ENCODE assay signal across 8 mouse cellular contexts in genomic region chr7:28740949-28741348, GRCm38 (mm10). TPM values are rescaled to one million over a fixed set of nuclear protein-coding genes. Genes with fewer than 3 reads are reported as not detected.
DNase-seq lines count a peak whose midpoint lies in the region; ATAC-seq and TF ChIP-seq lines count a peak whose summit lies in the region.
"Had no signal": no experiment of that assay in that cellular context is flagged by ENCODE, and none has a peak within 500 bp of the region (broad histone marks: within the 10 kb centered on the region; RNA-seq: fewer than 3 reads in every experiment).

No protein-coding gene starts in this region.

- TF ChIP-seq CTCF in olfactory bulb, adult 2 months (IDR thresholded peaks at IDR 0.05; ENCODE audit: insufficient read depth, low read depth, low read length): no peak

- 27% methylated on average over 9 of the region's 9 CpGs for whole genome bisulfite sequencing in lung, embryonic 15.5 days
- WGBS in embryonic facial prominence, embryonic 12.5 days: 36% methylated on average over 9 of the region's 9 CpGs
- WGBS in intestine, embryonic 16.5 days: 30% methylated on average over 9 of the region's 9 CpGs
- 24% methylated on average over 9 of the region's 9 CpGs for WGBS in olfactory bulb, adult 2 months

- H3K9ac ChIP-seq in lung, embryonic 15.5 days: peak overlapping the region; percentile 82
- peak overlapping the region; percentile 81 for H3K9ac ChIP-seq in embryonic facial prominence, embryonic 12.5 days
- H3K9ac ChIP-seq in intestine, embryonic 16.5 days (ENCODE audit: low read depth, low read length): peak overlapping the region; percentile 80

- ATAC-seq in lung, embryonic 15.5 days (ENCODE audit: borderline replicate concordance, extremely low read depth, low FRiP score, low TSS enrichment): no peak
- ATAC-seq in embryonic facial prominence, embryonic 12.5 days (ENCODE audit: insufficient number of reproducible peaks, insufficient read depth, low FRiP score, low TSS enrichment): no peak
- no peak for ATAC-seq in intestine, embryonic 16.5 days

- DNase-seq in lung, postnatal 4 days: no peak
- DNase-seq in left cerebral cortex, postnatal 25 days (ENCODE audit: low spot score in 2 of 2): no peak
- no peak for DNase-seq in right cerebral cortex, postnatal 4 days

- H3K4me2 ChIP-seq in lung, embryonic 15.5 days: peak overlapping the region; percentile 77
- H3K4me2 ChIP-seq in embryonic facial prominence, embryonic 12.5 days (replicated peaks): peak overlapping the region; percentile 92
- peak overlapping the region; percentile 61 for H3K4me2 ChIP-seq in intestine, embryonic 16.5 days (ENCODE audit: low read depth, low read length)

- H3K36me3 ChIP-seq in lung, embryonic 15.5 days: peaks cover 33% of the 10 kb centered on the region
- H3K36me3 ChIP-seq in embryonic facial prominence, embryonic 12.5 days: peaks cover 49% of the 10 kb centered on the region
- peaks cover 4% of the 10 kb centered on the region; the same call in 1 of the 2 replicates for H3K36me3 ChIP-seq in intestine, embryonic 16.5 days (ENCODE audit: control insufficient read depth, insufficient read depth, low read length)

- no peak for TF ChIP-seq POLR2A in olfactory bulb, adult 2 months (IDR thresholded peaks at IDR 0.05; ENCODE audit: insufficient read depth, low read depth, low read length)

- H3K27ac ChIP-seq in lung, embryonic 15.5 days: peak overlapping the region; percentile 37; the same call in 1 of the 2 replicates
- peak overlapping the region; percentile 57; the same call in 1 of the 2 replicates for H3K27ac ChIP-seq in embryonic facial prominence, embryonic 12.5 days
- H3K27ac ChIP-seq in intestine, embryonic 16.5 days (ENCODE audit: low read length): peak overlapping the region; percentile 18; the same call in 1 of the 2 replicates
- H3K27ac ChIP-seq in olfactory bulb, adult 2 months (ENCODE audit: insufficient read depth, low read depth, low read length): peak overlapping the region; percentile 57

- intact Hi-C loops in left cerebral cortex, postnatal 25 days (cut with DNase I): no loop called here

- H3K27me3 ChIP-seq in lung, embryonic 15.5 days: no peaks in the 10 kb centered on the region
- H3K27me3 ChIP-seq in embryonic facial prominence, embryonic 12.5 days: no peaks in the 10 kb centered on the region
- no peaks in the 10 kb centered on the region for H3K27me3 ChIP-seq in intestine, embryonic 16.5 days (replicated peaks; ENCODE audit: control insufficient read depth, insufficient read depth, low read length)

- peaks cover 17% of the 10 kb centered on the region for H3K4me1 ChIP-seq in lung, embryonic 15.5 days
- peaks cover 8% of the 10 kb centered on the region for H3K4me1 ChIP-seq in embryonic facial prominence, embryonic 12.5 days
- peaks cover 2% of the 10 kb centered on the region; the same call in 1 of the 2 replicates for H3K4me1 ChIP-seq in intestine, embryonic 16.5 days (ENCODE audit: control insufficient read depth, insufficient read depth, low read length)
- H3K4me1 ChIP-seq in olfactory bulb, adult 2 months (ENCODE audit: control insufficient read depth, insufficient read depth, low read length): peaks cover 9% of the 10 kb centered on the region; the same call in 1 of the 2 replicates

- peak overlapping the region; percentile 79 for H3K4me3 ChIP-seq in lung, embryonic 15.5 days
- peak overlapping the region; percentile 62 for H3K4me3 ChIP-seq in embryonic facial prominence, embryonic 12.5 days
- peak overlapping the region; percentile 53 for H3K4me3 ChIP-seq in intestine, embryonic 16.5 days (ENCODE audit: low read length)
- peak overlapping the region; percentile 65 for H3K4me3 ChIP-seq in olfactory bulb, adult 2 months (ENCODE audit: insufficient read depth, low read depth, low read length)

- no peaks in the 10 kb centered on the region for H3K9me3 ChIP-seq in lung, embryonic 15.5 days
- H3K9me3 ChIP-seq in embryonic facial prominence, embryonic 12.5 days: no peaks in the 10 kb centered on the region
- H3K9me3 ChIP-seq in intestine, embryonic 16.5 days (ENCODE audit: control insufficient read depth, low read length): no peaks in the 10 kb centered on the region

RNA-seq across cellular contexts. Expression of gene Mrps12, which starts 0.7 kb away (rescaled TPM):
- 116 and 124 TPM in 2 replicates for polyA plus RNA-seq in lung, embryonic 15.5 days (2015; fragmentation: Nextera tagmentation; extraction: Ambion mirVana)
- polyA plus RNA-seq in embryonic facial prominence, embryonic 12.5 days (2016; fragmentation: Nextera tagmentation; extraction: Ambion mirVana): 135 and 138 TPM in 2 replicates
- polyA plus RNA-seq in intestine, embryonic 16.5 days (2015; fragmentation: Nextera tagmentation; extraction: Ambion mirVana): 134 and 146 TPM in 2 replicates
- not detected in 2 replicates for polyA plus RNA-seq in olfactory bulb, adult 2 months (2012; ENCODE audit: insufficient read depth, insufficient read length, low replicate concordance, missing spikeins)
- total RNA-seq in left cerebral cortex, postnatal 25 days (2021): 10 to 100 TPM; 60.3 to 67.4 TPM

RNA-seq across cellular contexts. Expression of gene Sars2, which starts 0.8 kb away (rescaled TPM):
- polyA plus RNA-seq in lung, embryonic 15.5 days (2015; fragmentation: Nextera tagmentation; extraction: Ambion mirVana): 27.2 and 27.7 TPM in 2 replicates
- polyA plus RNA-seq in embryonic facial prominence, embryonic 12.5 days (2016; fragmentation: Nextera tagmentation; extraction: Ambion mirVana): 29.8 and 32.0 TPM in 2 replicates
- polyA plus RNA-seq in intestine, embryonic 16.5 days (2015; fragmentation: Nextera tagmentation; extraction: Ambion mirVana): 25.2 and 28.0 TPM in 2 replicates
- polyA plus RNA-seq in olfactory bulb, adult 2 months (2012; ENCODE audit: insufficient read depth, insufficient read length, low replicate concordance, missing spikeins): not detected in 2 replicates
- 10 to 100 TPM; 13.1 to 14.4 TPM for total RNA-seq in left cerebral cortex, postnatal 25 days (2021)

RNA-seq across cellular contexts. Expression of gene Ccer2, which starts 15.0 kb away (rescaled TPM):
- not detected in 2 replicates for polyA plus RNA-seq in lung, embryonic 15.5 days (2015; fragmentation: Nextera tagmentation; extraction: Ambion mirVana)
- 5.0 and 6.5 TPM in 2 replicates for polyA plus RNA-seq in embryonic facial prominence, embryonic 12.5 days (2016; fragmentation: Nextera tagmentation; extraction: Ambion mirVana)
- polyA plus RNA-seq in intestine, embryonic 16.5 days (2015; fragmentation: Nextera tagmentation; extraction: Ambion mirVana): not detected in 2 replicates
- not detected in 2 replicates for polyA plus RNA-seq in olfactory bulb, adult 2 months (2012; ENCODE audit: insufficient read depth, insufficient read length, low replicate concordance, missing spikeins)
- total RNA-seq in left cerebral cortex, postnatal 25 days (2021): 1 to 10 TPM in 1 of 2 experiments, under 1 TPM in 1; 0.92 to 1.2 TPM
- total RNA-seq: gastrocnemius, adult 8-10 months had no signal

RNA-seq across cellular contexts. Expression of gene Fbxo17, which starts 24.3 kb away (rescaled TPM):
- 15.6 and 16.3 TPM in 2 replicates for polyA plus RNA-seq in lung, embryonic 15.5 days (2015; fragmentation: Nextera tagmentation; extraction: Ambion mirVana)
- polyA plus RNA-seq in embryonic facial prominence, embryonic 12.5 days (2016; fragmentation: Nextera tagmentation; extraction: Ambion mirVana): 15.9 and 19.7 TPM in 2 replicates
- 5.1 and 6.1 TPM in 2 replicates for polyA plus RNA-seq in intestine, embryonic 16.5 days (2015; fragmentation: Nextera tagmentation; extraction: Ambion mirVana)
- not detected in 2 replicates for polyA plus RNA-seq in olfactory bulb, adult 2 months (2012; ENCODE audit: insufficient read depth, insufficient read length, low replicate concordance, missing spikeins)
- total RNA-seq in left cerebral cortex, postnatal 25 days (2021): 1 to 10 TPM in 1 of 2 experiments, under 1 TPM in 1; 0.76 to 1.3 TPM

RNA-seq across cellular contexts. Expression of gene Sirt2, which starts 25.6 kb away (rescaled TPM):
- polyA plus RNA-seq in lung, embryonic 15.5 days (2015; fragmentation: Nextera tagmentation; extraction: Ambion mirVana): 59.5 and 65.2 TPM in 2 replicates
- polyA plus RNA-seq in embryonic facial prominence, embryonic 12.5 days (2016; fragmentation: Nextera tagmentation; extraction: Ambion mirVana): 76.1 and 76.7 TPM in 2 replicates
- polyA plus RNA-seq in intestine, embryonic 16.5 days (2015; fragmentation: Nextera tagmentation; extraction: Ambion mirVana): 71.9 and 77.6 TPM in 2 replicates
- not detected in 2 replicates for polyA plus RNA-seq in olfactory bulb, adult 2 months (2012; ENCODE audit: insufficient read depth, insufficient read length, low replicate concordance, missing spikeins)
- 100 to 1,000 TPM; 151 to 166 TPM for total RNA-seq in left cerebral cortex, postnatal 25 days (2021)

Comparison
In these comparisons a context has a peak if more than half of its experiments do, and no peak if none do; other contexts are left out.
1. RNA of gene Mrps12, which starts 0.7 kb away (polyA plus RNA-seq): 134 to 146 TPM in intestine, embryonic 16.5 days, 135 to 138 TPM in embryonic facial prominence, embryonic 12.5 days and 116 to 124 TPM in lung, embryonic 15.5 days; not detected in olfactory bulb, adult 2 months; every median in the first group is over 100 times any median in the second.
2. RNA of gene Sars2, which starts 0.8 kb away (polyA plus RNA-seq): 29.8 to 32.0 TPM in embryonic facial prominence, embryonic 12.5 days, 25.2 to 28.0 TPM in intestine, embryonic 16.5 days and 27.2 to 27.7 TPM in lung, embryonic 15.5 days; not detected in olfactory bulb, adult 2 months; every median in the first group is over 10 times any median in the second.
3. Peak in every context shown above with its lines, with median percentiles within 50 percentile points of each other: H3K27ac ChIP-seq, H3K4me2 ChIP-seq, H3K4me3 ChIP-seq and H3K9ac ChIP-seq.